Mouse (Mus musculus) mouse trophoblast stem cell (cell line): ENCODE results near the gene Cdk17.

Experiments used
- in situ Hi-C, 2 experiments: fragments of 300-500 bp; cut with MseI, MboI; formaldehyde crosslinking; loops; 2 replicates in 1 of 2; 3 replicates in 1 of 2; pipeline ENCODE4 v1.15.1; 2025

The Cdk17 gene

DNA sequence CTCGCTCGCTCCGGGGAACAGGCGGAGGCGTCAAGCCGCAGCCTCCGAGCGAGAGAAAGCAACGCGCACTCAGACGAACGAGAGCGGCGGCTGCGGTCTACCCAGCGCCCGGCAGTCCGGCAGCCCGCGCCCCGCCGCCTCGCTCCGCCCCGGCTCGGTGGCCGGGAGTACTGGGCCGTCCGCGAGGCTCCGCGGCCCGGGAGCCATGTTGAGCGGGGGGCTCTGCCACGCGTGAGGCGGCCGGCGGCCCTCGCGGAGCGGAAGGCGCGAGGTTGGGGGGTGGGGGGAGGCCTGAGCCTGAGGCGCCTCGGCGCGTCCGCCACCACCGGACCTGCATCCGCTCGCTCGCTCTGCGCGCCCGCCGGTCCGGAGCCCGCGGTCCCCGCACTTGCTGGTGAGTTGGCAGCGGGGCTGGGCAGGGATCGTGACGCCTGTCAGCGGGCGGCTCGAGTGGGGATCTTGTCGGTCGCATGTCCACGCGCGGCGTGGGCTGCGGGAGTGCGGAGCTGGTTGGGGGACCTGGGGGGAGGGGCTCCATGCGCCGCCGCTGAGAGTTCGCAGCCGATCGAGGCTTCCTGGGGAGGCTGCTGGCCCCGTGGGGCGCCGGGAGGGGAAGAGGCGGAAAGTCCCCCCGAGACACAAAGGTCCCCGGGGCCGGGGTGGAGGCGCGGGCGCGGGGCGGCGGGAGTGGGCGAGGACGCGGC is at the start of gene Cdk17:
Gene Cdk17, plus strand, starts transcription at position 69 of the 704 bp plus-strand sequence.
- in situ Hi-C loops, result no loop called here

DNA sequence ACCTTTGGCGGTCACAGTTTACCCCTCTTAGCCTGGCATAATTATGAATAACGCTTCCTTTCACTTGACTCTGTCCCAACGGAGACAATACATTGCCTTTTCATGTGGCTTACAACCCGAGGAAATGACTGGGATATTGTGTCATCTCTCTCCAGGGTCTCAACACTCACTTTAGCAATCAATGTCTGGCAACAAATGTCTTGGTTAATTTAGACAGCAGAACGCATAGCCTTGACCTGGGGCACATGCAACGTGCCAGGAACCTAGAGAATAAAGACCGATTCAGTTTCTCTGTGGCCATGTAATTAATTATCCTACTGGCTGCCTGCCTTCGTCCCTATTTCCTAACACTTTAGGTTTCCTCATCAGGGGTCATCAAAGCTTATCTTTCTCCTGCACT is 49.3 kb upstream of the Cdk17 start:
- in situ Hi-C loops, result no loop called here

DNA sequence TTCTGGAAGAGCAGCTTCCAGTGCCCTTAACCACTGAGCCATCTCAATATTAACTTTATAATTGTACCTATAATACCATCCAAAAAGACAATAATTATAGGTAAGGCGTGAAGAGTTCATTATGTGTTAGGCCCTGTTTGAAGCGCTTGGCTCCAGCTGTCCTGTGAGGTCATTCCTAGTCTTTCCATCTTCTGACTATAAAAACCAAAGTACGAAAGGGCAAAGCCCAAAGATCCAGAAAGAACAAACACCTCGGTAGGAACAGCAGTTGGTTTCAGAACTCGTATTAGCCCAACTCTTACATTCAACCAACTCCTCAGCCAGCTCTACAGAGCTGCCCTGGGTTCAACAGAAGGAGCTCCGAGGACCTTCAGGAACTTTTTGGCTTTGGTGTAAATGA is 48.7 kb upstream of the Cdk17 start:
- in situ Hi-C loops, result no loop called here

DNA sequence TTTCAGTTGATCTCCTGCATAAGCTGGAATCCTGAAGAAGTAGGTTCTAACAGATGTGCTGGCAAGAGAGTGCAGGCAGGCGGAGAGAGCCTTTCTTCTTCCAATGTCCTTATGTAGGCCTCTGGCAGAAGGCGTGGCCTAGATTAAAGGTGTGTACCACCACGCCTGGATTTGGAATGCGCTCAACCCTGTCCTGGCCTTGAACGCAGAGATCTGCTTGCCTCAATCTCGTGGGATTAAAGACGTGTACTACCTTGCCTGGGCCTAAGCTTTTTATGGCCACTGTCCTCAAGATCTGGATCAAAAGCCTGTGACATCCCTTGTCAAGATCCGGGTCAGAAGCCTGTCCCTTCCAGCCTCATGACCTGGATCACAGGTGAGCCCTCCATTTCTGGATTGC is 46.7 kb upstream of the Cdk17 start:
- in situ Hi-C loops, result no loop called here

DNA sequence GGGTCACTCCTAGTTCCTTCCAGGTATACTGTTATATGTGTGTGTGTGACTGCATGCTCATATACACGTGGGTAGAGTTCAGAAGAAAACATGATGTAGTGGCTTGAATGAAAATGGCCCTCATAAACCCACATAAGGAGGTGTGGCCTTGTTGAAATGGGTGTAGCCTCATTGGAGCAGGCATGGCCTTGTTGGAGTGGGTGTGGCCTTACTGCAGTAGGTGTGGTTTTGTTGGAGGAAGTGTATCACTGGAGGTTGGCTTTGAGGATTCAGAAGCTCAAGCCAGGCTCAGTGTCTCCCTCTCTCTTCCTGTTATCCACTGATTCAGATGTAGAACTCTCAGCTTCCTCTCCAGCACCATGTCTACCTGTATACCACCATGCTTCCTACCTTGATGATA is 45.9 kb upstream of the Cdk17 start:
- in situ Hi-C loops, result no loop called here

DNA sequence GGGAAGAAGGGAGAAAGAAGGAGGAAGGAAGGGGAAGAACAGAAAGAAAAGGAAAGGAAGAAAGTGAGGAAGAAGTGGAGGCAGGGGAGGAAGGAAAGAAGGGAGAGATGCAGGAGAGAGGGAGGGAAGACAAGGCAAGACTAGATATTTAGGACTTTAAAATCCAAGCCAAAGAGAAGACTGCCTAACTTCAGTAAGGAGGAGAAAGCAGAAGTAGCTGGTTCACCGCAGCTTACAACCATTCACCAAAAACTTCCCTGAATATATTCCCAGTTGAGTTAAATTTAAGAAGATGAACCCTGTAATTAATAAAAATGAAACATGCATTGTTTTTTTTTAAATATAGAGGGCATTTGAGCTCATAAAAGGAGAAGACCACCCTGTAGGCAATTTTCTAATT is 44.9 kb upstream of the Cdk17 start:
- in situ Hi-C loops, result no loop called here

DNA sequence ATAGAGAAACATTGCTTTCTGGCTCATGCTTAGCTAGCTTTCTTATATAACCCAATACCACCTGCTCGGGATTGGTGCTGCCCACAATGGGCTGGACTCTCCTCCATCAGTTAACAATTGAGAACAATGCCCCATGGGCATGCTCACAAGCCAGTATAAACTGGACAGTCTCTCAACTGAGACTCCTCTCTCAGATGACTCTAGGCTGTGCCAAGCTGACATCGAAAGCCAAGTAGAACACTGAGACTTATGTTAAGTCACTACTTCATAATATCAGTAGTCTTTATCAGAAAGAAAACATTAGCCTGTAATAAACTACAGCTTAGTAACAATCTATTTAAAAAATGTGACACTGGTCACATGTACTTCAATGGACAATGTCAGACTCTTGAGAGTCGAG is 44.0 kb upstream of the Cdk17 start:
- in situ Hi-C loops, result no loop called here

DNA sequence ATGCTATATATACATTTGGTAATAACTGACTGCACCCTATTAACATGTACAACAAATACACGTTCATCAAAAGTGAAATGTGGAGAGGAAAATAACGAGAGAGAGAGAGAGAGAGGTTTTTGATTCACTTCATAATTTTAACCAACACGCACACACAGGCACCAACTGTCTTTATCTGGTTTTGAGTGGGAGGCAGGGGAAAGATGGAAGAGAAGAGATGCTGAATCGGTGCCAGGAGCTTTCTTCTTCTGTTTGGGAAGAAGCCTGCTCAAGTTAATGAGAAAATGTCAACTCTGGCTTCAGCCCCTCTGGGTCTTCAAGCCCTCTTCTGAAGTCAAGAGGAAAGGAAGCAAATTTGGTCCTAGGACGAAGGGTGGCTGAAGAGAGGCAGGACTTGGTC is 40.9 kb upstream of the Cdk17 start:
- in situ Hi-C loops, result no loop called here

DNA sequence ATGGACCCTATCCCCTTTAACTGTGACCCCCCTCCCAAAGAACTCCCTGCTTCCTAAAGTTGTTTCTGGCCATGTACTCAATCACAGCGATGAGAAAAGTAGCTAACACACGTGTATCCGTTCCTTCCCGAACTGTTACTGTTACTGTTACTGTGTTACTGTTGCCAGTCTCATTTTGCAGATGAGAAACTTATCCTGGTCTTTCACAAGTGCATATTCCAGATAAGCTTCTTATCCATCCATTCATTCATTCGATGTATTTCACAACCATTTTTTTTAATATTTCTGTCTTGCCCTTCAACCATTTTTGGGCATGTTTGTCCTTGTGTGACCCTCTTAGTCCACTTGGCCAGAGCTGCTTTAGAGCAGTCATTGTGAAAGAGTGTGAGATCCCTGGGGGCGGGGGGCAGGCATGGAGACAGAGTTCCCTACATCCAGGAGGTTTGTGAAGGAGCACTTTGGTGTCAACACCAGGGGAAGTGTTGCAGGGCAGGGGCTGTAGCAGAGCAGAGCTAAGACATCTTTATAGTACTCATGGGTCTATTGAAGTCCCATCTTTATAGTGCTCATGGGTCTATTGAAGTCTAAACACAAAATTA is 39.3 kb upstream of the Cdk17 start:
- in situ Hi-C loops, result no loop called here

DNA sequence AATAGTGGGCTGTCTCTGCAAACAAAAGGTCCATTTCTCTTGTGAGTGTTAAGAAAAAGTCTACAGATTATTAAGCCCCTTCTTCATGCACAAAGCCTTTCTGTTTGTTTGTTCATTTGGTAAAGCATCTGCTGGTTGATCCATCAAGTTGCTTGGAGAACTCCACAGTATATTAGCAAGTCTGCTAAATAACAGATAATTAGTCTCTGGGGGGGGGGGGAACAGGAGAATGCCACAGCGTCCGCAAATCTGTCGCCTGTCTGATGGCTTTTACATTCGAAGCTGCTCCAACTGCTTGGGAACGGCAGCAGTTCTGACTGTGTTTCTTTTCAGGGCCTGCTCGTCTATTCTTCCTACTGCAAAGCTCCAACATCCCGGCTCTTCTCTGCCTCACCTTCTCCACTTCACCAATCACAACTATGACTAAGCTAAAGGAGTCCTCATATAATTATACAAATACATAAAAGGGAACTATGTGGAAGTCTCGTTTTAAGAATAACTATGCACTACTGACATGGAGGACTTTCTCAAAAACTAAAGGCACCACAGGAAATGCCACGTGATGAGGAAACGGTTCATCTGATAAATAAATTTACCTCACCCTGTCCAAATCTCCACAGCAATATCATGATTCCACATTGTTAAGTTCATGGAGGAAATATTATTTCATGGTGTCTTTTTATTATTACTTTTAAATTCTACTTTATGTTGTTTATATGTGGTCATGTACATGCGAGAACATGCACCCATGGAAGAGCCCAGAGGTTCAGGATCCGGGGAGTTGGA is 38.1 kb upstream of the Cdk17 start:
- in situ Hi-C loops, result no loop called here

DNA sequence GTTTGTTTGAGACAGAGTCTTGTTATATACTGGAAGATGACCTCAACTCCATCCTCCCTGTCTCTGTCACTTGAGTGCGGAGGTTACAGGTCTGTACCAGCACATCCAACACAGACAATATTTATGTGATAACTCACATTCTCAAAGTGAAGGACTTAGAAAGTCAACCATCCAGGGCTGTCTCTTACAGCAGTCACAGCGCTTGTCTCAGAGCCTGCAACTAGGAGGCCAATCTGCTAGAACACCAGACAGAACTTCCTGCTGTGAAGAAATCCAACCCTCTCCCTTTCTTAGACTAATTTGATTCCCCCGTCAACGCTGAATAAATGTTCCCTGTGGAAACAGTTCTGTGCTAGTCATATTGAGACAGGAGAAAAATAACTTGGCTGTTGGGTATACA is 37.4 kb upstream of the Cdk17 start:
- in situ Hi-C loops, result no loop called here

DNA sequence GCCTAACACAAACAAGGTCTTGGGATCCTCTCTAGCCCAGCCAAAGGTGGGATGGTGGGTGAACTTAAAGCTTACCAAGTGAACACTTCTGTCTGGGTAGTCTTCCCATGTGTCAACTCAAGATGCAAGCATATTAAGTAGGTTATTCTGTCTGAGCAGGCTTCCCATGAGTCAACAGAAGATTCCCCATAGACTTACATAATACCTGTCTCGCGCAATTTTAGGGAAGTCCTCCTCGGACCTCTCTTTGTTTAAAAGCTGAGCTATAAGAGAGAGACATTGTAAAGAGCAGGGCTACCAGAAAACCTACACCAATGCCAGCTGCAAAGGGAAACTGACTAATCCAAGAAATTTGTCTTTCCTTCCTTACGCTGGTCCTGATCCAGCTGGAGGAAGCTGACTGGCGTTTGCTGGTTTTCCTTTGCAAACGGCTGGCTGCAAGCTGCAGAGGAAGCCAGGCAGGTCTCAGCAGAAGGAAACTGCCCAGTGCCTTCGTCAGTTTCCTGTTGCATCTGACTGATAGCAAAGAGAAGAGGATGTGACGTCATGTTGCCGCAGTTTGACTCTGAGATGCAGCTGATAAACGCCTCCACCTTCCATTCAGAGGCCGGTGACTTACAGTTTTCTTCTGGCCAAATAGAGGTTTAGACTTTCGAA is 36.6 kb upstream of the Cdk17 start:
- in situ Hi-C loops, result no loop called here

DNA sequence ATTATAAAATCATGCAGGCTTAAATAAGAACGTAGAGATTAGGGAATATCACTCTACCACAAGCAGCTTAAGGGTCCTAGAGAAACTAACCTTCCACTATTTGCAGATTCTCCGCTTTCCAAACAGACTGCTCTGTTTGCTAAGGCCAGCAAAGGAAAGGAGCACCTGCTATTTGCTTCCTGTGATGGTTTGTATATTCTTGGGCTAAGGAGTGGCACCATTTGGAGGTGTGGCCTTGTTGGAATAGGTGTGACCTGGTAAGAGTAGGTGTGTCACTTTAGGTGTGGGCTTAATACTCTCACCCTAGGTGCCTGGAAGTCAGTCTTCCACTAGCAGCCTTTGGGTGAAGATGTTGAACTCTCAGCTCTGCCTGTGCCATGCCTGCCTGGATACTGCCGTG is 34.6 kb upstream of the Cdk17 start:
- in situ Hi-C loops, result no loop called here

DNA sequence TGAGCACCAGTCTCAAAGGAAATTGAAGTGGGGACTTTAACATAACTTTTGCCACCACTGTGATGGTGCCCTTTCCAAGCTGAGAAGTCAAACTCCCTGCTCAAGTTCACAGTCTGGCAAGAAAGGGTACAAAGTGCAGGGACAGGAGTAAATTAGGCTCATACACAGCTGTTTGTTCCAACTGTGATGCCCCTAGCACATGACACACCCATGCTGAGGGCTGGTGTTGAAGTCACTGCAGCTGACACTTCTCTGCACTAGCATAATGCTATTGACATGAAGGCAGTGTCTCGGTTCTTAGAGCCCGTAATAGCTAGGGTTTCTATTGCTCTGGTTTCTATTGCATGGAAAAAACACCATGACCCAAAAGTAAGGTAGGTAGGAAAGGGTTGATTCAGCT is 32.1 kb upstream of the Cdk17 start:
- in situ Hi-C loops, result no loop called here

DNA sequence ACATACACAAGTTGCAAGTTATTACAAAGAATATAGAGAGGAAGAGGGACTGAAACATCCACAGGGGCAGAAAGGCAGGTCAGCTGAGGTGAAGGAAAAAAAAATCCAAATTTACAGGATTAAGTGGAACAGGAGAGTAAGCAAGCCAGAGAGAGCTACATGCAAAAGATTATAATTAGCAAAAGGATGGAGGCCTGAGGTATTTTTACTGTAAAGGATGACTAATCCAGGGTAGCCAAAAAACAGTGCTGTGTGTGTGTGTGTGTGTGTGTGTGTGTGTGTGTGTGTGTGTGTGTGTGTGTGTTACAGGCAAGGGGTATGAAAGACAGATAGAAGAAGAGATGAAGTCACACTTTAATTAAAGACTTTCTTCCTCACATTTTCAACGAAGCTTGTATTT is 31.3 kb upstream of the Cdk17 start:
- in situ Hi-C loops, result no loop called here

DNA sequence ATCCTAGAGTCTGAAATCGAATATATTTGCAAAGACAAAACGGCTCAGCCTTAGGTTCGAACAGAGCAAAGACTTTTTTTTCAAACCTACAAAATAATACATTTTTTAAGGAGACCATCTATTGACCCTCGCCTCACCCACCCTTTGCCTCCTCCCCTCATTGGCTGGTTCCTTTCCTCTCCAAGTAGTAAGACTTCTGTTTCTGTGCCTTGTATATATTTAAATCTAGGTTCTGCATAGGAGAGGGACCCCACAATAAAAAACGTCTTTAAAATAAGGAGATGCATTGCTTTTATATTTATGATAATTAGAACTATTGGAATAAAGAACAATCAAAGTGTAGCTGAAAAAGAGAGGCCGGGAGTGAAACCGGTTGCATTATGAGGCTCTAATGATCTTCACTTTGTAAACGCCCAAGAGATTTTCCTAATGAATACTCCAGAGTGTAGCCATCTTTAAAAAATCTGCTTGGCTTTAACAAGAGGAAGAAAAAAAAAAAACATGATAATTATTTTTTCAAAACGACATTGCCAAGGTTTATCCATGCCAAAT is 30.7 kb upstream of the Cdk17 start:
- in situ Hi-C loops, result no loop called here

DNA sequence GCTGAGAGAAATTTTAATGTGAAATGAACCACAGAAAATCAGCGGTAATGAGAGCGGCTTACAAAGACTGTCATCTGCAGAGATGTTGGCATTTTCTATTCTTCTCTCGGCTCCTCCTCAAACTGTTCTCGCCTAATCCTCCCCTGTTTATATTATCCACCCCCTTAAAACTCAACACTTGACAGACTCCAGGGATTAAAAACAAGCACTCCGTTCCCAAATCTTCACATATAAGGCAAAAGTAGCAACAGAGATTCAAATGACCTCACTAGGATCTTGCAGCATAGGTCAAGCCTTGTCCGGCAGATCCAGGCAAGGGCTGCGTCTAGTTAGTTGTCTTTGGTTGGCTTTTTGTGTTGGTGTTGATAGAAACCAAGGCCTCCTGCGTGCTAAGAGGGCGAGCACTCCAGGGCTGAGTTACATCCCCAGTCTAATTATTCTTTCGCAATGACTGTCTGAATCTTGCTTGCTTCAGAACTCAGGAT is 30.2 kb upstream of the Cdk17 start:
- in situ Hi-C loops, result no loop called here

DNA sequence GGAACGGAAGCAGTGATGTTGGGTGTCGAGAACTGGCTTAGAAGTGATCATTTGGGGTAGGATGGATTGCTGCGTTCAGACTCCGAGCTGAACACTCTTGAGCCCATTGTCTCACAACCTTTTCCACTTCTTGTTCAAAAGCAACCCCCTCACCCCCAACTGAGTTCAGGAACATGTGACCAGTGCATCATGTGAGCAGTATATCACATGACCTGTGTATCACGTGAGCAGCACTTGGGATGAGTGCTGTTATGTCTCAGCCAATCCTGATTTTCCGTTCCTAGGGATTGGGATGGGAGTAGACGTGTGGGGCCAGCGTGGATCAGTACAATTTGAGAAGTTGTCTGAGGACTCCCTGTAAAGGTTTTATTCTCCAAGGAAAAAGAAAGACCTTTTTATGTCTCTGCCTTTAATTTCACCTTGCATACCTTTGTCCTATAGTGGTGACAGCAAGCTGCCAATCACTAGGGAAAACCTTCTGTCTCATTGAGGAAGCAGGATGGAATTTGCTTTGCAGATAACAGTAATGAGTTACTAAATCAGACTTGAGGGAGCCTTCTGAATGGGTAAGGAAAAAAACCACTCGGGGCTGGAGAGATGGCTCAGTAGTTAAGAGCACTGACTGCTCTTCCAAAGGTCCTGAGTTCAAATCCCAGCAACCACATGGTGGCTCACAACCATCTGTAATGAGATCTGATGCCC is 28.7 kb upstream of the Cdk17 start:
- in situ Hi-C loops, result no loop called here

DNA sequence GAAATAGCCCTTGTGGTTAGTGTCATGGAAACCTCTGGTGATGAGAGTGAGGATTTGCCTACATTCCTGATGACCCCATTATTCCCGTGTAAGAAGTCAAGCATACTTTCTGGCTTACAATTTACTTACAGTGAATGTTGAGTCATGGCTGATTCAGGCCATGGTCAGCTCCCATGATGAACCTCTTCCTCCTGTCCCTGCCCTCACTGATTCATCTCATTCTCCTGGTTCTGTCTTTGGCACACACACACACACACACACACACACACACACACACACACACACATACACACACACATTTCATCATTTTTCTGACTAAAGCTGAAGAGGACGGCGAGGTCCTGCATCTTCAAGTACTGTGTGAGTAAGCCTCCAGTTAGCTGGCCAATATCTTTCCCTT is 21.9 kb upstream of the Cdk17 start:
- in situ Hi-C loops, result no loop called here

DNA sequence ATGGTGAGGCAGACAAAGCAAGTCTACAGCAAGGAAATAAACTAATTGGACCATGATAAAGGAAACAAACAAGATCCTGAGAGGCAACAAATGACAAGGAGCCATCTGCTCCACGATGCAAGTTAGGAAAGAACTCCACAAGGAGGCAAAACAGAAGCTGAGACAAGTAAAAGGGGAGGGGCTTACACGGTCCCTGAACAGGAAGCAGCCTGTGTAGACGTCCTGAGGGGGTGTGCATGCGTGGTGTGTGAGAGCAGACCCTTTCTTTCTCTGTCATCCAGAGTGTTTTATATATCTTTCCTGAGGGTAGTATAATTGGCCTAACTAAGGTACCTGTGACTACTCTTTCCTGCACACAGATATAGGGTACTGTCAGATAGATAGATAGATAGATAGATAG is 19.9 kb upstream of the Cdk17 start:
- in situ Hi-C loops, result no loop called here

DNA sequence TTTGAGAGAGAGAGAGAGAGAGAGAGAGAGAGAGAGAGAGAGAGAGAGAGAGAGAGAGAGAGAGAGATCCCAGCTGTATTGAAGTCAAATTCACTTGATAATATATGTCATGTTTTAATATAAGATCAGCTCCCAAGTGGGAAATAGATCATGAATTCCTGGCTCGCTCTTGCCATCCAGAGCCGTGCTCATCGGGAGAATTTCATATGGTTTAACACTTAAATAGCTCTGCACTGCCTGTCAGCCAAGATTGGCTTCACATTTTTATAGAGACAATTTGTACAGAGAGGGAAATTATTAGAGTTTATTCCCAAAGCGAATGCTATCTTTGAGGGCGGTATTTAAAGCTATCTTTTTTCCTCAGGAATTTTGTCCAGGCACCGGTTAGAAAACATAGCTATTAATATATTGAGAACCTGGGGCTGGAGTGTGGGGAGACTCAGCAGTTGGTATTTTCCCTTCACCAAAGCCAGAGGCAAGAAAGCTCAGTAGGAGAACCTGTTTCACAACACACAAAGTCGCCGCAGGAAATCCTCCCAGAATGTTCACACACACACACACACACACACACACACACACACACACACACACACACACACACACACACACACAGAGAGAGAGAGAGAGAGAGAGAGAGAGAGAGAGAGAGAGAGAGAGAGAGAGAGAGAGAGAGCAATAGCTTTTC is 17.9 kb upstream of the Cdk17 start:
- in situ Hi-C loops, result no loop called here
